Mouse (Mus musculus) C3H10T1/2 (cell line): ENCODE measurements around the gene Pkd1l2. TPM values are rescaled to one million over a fixed set of nuclear protein-coding genes. Genes with fewer than 3 reads are reported as not detected.

ENCODE experiments used
- polyA plus RNA-seq, 2 experiments: library from polyadenylated mRNA; unstranded; fragments of >200 nt; fragmentation: generic; extraction: Trizol; gene quantifications; one replicate each; pipeline ENCODE4 v1.2.1; 2012; ENCODE audit warnings: missing spikeins in 2 of 2

Gene Pkd1l2
- polyA plus RNA-seq: under 1 TPM in 1 of 2 experiments, not detected in 1; 0.02 TPM

DNA sequence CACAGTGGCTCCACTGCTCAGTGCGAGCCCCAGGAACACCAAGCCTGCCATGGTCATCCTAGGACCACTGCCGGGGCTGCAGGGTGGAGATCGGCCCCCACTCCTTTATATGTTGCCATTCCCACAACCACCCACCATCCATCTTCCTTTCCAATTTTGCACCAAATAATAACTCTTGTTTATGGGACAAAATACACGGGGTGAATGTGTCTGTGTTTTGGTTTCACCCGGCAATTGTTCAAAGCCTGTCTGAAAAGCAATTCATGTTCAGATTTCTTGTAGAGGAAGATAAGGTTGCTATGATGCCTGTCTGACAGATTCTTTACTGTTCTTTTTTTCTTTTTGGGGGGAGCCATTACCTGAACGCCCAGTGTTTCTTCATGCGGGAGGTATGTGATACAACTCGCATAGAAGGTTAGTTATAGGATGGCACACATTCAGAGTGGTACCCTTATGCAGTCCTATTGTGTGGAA, at the start of gene Pkd1l2:
Gene Pkd1l2, minus strand, starts transcription at position 51 of the 474 bp plus-strand sequence.

GRCm38 (mm10) chr8:117095647-117096046, 13.4 kb upstream of the Pkd1l2 start, which contains the start of gene Bco1:
Gene Bco1 (plus strand): TSS chr8:117095854.

DNA sequence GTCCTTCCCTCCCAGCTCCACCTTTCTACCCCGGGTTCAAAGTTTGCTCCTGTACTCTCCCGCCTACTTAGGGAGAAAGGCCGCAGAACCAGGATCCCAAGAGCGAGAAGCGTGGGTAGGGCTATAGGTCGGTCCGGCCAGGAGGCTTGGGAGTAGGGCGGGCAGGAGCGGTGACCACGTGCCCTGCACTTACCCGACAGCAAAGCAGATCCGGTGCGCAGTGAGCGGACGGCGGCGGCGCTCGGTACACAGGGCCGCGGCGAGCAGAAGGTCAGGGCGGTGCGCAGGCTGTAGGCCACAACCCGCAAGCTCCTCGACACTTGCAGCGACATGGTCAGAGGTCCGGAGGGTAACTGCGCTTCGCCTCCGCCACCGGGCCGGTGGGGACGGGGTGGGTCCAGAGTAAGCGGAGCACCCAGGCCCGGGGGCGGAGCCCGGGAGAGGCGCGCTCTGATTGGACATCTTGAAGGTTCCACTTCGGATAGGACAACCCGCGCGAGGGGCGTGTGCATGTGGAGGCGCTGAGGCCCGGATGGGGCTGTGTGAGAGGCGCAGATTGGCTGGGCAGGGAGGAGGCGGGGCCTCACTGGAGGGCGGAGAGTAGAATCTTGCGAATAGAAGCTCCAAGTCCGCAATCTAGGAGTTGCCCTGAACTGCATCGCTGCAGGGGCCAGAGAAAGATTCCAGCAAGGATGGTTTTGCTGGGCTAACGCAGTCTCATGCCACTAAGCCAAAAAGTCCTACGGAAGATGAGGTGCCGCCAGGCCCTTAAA, 89.0 kb downstream of the Pkd1l2 start, which contains the start of gene Gcsh:
Gene Gcsh, minus strand, starts transcription at position 443 of the 773 bp plus-strand sequence.

GRCm38 (mm10) chr8:116978631-116979256, 103.5 kb downstream of the Pkd1l2 start, which contains the start of gene 1700030J22Rik:
Gene 1700030J22Rik (minus strand): TSS chr8:116978959.

Other genes starting within 250 kb of the Pkd1l2 start
- 100 to 1,000 TPM in 1 of 2 experiments, 10 to 100 TPM in 1; 54.3 to 110 TPM for gene Cmc2, start 161.0 kb downstream of the Pkd1l2 start, polyA plus RNA-seq
- 10 to 100 TPM in 1 of 2 experiments, 1 to 10 TPM in 1; 8.5 to 21.1 TPM for gene Cenpn, start 160.7 kb downstream of the Pkd1l2 start, polyA plus RNA-seq
- gene Atmin, start 139.1 kb downstream of the Pkd1l2 start, polyA plus RNA-seq: 1 to 10 TPM; 1.8 to 7.3 TPM
- gene 1700030J22Rik, start 103.5 kb downstream of the Pkd1l2 start, polyA plus RNA-seq: 1 to 10 TPM in 1 of 2 experiments, under 1 TPM in 1; 0.33 to 1.3 TPM
- 10 to 100 TPM; 30.1 to 37.3 TPM for gene Gcsh, start 88.9 kb downstream of the Pkd1l2 start, polyA plus RNA-seq
- gene Bco1, start 13.4 kb upstream of the Pkd1l2 start, polyA plus RNA-seq: under 1 TPM in 1 of 2 experiments, not detected in 1; 0.02 TPM
- 1 to 10 TPM in 1 of 2 experiments, under 1 TPM in 1; 0.37 to 2.1 TPM for gene Gan, start 75.7 kb upstream of the Pkd1l2 start, polyA plus RNA-seq
- gene Cmip, start 174.6 kb upstream of the Pkd1l2 start, polyA plus RNA-seq: 10 to 100 TPM in 1 of 2 experiments, 1 to 10 TPM in 1; 6.3 to 23.8 TPM